Mouse (Mus musculus) heart, postnatal 14 days (tissue): Measurements from ENCODE around the gene Zfp319. TPM values are rescaled to one million over a fixed set of nuclear protein-coding genes. Genes with fewer than 3 reads are reported as not detected.
"Not testable (repeated sequence)": the region's sequence is repeated elsewhere in the genome, so short reads cannot be mapped to it uniquely, and the experiment has no call there.

Experiments used
- DNase-seq, 2 experiments: peaks; one replicate each; pipeline ENCODE4 v3.0.0; 2021 to 2022
- intact Hi-C: fragments of 180-260 bp; cut with DNase I; formaldehyde crosslinking; loops from one replicate; pipeline ENCODE4 v1.15.1; 2025
- long read RNA-seq, 2 experiments: library from polyadenylated mRNA; stranded (forward); transcript quantifications; one replicate each; pipeline ENCODE4 v2.0.0; 2021
- total RNA-seq, 2 experiments: library from RNA; stranded (reverse); gene quantifications; 2 replicates each; pipeline ENCODE4 v1.2.3; 2021

Gene Zfp319
- total RNA-seq = 10 to 100 TPM; 11.6 to 11.9 TPM
- long read RNA-seq, experiment 1, full-length matches to known transcripts = 1 of 13 reads
- long read RNA-seq, experiment 1, partial matches to known transcripts = 0 of 13 reads
- long read RNA-seq, experiment 1, other reads (novel, unspliced or antisense) = 12 of 13 reads
- long read RNA-seq, experiment 2, full-length matches to known transcripts = 3 of 10 reads
- long read RNA-seq, experiment 2, partial matches to known transcripts = 0 of 10 reads
- long read RNA-seq, experiment 2, other reads (novel, unspliced or antisense) = 7 of 10 reads

GRCm38 (mm10) chr8:95331720-95332436 lies at the start of gene Zfp319, which contains the start of gene Usb1:
Gene Zfp319, minus strand, starts transcription at chr8:95331950.
Gene Usb1, plus strand, starts transcription at chr8:95332284.
- intact Hi-C loops = loop anchor here (1.0 kb wide), 1 partner anchor 78 kb away; no protein-coding TSS in a partner anchor

GRCm38 (mm10) chr8:95380953-95381352 lies 49.2 kb upstream of the Zfp319 start:
- intact Hi-C loops = no loop called here

More at GRCm38 (mm10) chr8:95331720-95332436, at the start of gene Zfp319, which contains the start of gene Usb1:
- peak; percentile 98 for DNase-seq

GRCm38 (mm10) chr8:95378928-95379327 lies 47.2 kb upstream of the Zfp319 start:
- intact Hi-C loops, DNase-seq: not testable (repeated sequence)

More at GRCm38 (mm10) chr8:95380953-95381352, 49.2 kb upstream of the Zfp319 start:
- DNase-seq = peak in 1 of 2 experiments; percentile 47

- intact Hi-C loops = loop anchor here (2.0 kb wide), 1 partner anchor 25 kb away; the partner anchor contains the start of gene Mmp15
- DNase-seq = peak; percentile 48 to 64
Observed at GRCm38 (mm10) chr8:95377863-95378291, 46.1 kb upstream of the Zfp319 start.

- no peak for DNase-seq
- intact Hi-C loops = loop anchor here (2.0 kb wide), 1 partner anchor 24 kb away; the partner anchor contains the start of gene Mmp15
Observed at GRCm38 (mm10) chr8:95377101-95377500, 45.4 kb upstream of the Zfp319 start.

- no peak for DNase-seq
- intact Hi-C loops = loop anchor here (2.0 kb wide), 1 partner anchor 24 kb away; the partner anchor contains the start of gene Mmp15
Observed at GRCm38 (mm10) chr8:95376309-95376999, 44.7 kb upstream of the Zfp319 start.

GRCm38 (mm10) chr8:95375374-95375930 lies 43.7 kb upstream of the Zfp319 start:
- intact Hi-C loops = no loop called here
- DNase-seq = no peak

- no peak for DNase-seq
- intact Hi-C loops = no loop called here
Observed at GRCm38 (mm10) chr8:95374429-95374828, 42.7 kb upstream of the Zfp319 start.

GRCm38 (mm10) chr8:95373389-95374002 lies 41.7 kb upstream of the Zfp319 start:
- intact Hi-C loops = no loop called here
- peak; percentile 46 to 57 for DNase-seq

- intact Hi-C loops = no loop called here
- DNase-seq = no peak
Observed at GRCm38 (mm10) chr8:95369581-95370326, 38.0 kb upstream of the Zfp319 start.

- intact Hi-C loops = no loop called here
- DNase-seq = no peak
Observed at GRCm38 (mm10) chr8:95363849-95364248, 32.1 kb upstream of the Zfp319 start.

- no peak for DNase-seq
- intact Hi-C loops = no loop called here
Observed at GRCm38 (mm10) chr8:95362272-95362671, 30.5 kb upstream of the Zfp319 start.

- DNase-seq = no peak
- intact Hi-C loops = no loop called here
Observed at GRCm38 (mm10) chr8:95361016-95361341, 29.2 kb upstream of the Zfp319 start.

- intact Hi-C loops = no loop called here
- DNase-seq = no peak
Observed at GRCm38 (mm10) chr8:95360181-95361015, 28.6 kb upstream of the Zfp319 start.

- peak in 1 of 2 experiments; percentile 56 for DNase-seq
- intact Hi-C loops = no loop called here
Observed at GRCm38 (mm10) chr8:95358550-95359411, 27.0 kb upstream of the Zfp319 start.

GRCm38 (mm10) chr8:95354606-95355005 lies 22.9 kb upstream of the Zfp319 start:
- intact Hi-C loops = loop anchor here (5.0 kb wide), 1 partner anchor 38 kb away; no protein-coding TSS in a partner anchor
- no peak for DNase-seq
